Mouse (Mus musculus): Measurements from ENCODE around the gene Recql.

- TF ChIP-seq CHD2 (IDR thresholded peaks at IDR 0.05; ENCODE audit: low read depth, low read length) (no peak), HCFC1 (IDR thresholded peaks at IDR 0.05; ENCODE audit: borderline replicate concordance, insufficient read depth, low read length) (no peak), ZNF384 (IDR thresholded peaks at IDR 0.05; ENCODE audit: low read depth, low read length) (no peak), MAFK (IDR thresholded peaks at IDR 0.05; ENCODE audit: insufficient read depth, low read depth, low read length) (no peak), ZC3H11A (IDR thresholded peaks at IDR 0.05; ENCODE audit: borderline replicate concordance, low read depth, low read length) (no peak)
These were observed 17.3 kb downstream of the Recql start for GRCm38 (mm10) chr6:142369568-142369967.
